Mouse (Mus musculus) limb, embryonic 12.5 days (tissue): ENCODE data around the gene Wtip. TPM values are rescaled to one million over a fixed set of nuclear protein-coding genes. Genes with fewer than 3 reads are reported as not detected.
"Not testable (repeated sequence)": the region's sequence is repeated elsewhere in the genome, so short reads cannot be mapped to it uniquely, and the experiment has no call there.

Experiments used
- ATAC-seq: fragments of 200-750 bp; cut with Nextera tagmentation; 2 replicates; pipeline ENCODE4 v1.8.0; 2017; ENCODE audit warnings: low read depth, moderate TSS enrichment; ENCODE audit not compliant: insufficient number of reproducible peaks, insufficient read depth, low FRiP score, low TSS enrichment
- H3K27ac ChIP-seq: fragments of 300-500 bp; sonication (generic); 2 replicates; pipeline ENCODE4 v1.5.1; 2016; ENCODE audit warnings: mild to moderate bottlenecking, moderate library complexity
- H3K27me3 ChIP-seq: fragments of 300-500 bp; sonication (generic); 2 replicates; pipeline ENCODE4 v1.6.1; 2016; ENCODE audit warnings: mild to moderate bottlenecking, moderate library complexity
- H3K36me3 ChIP-seq: fragments of 300-500 bp; sonication (generic); 2 replicates; pipeline ENCODE4 v1.6.1; 2016; ENCODE audit warnings: mild to moderate bottlenecking, moderate library complexity
- H3K4me1 ChIP-seq: fragments of 300-500 bp; sonication (generic); replicated peaks from 2 replicates; pipeline ENCODE4 v1.6.1; 2016
- H3K4me2 ChIP-seq: fragments of 300-500 bp; sonication (generic); 2 replicates; pipeline ENCODE4 v1.6.1; 2016; ENCODE audit warnings: mild to moderate bottlenecking, moderate library complexity
- H3K4me3 ChIP-seq: fragments of 300-500 bp; sonication (generic); replicated peaks from 2 replicates; pipeline ENCODE4 v1.5.1; 2016; ENCODE audit warnings: mild to moderate bottlenecking
- H3K9ac ChIP-seq: fragments of 300-500 bp; sonication (generic); replicated peaks from 2 replicates; pipeline ENCODE4 v1.6.1; 2016; ENCODE audit warnings: mild to moderate bottlenecking, moderate library complexity
- H3K9me3 ChIP-seq: fragments of 300-500 bp; sonication (generic); 2 replicates; pipeline ENCODE4 v1.6.1; 2016; ENCODE audit warnings: mild to moderate bottlenecking, moderate library complexity
- WGBS: fragments of 180-500 bp; shearing (Covaris S2); methylation state at CpG from one replicate; pipeline ENCODE4 v1.1.7; 2016; 5-methylcytosine and 5-hydroxymethylcytosine counted together
- polyA plus RNA-seq: library from polyadenylated mRNA; unstranded; fragments of >200 nt; fragmentation: Nextera tagmentation; extraction: Ambion mirVana; gene quantifications from 2 replicates; pipeline ENCODE4 v1.2.1, GENCODE M21; 2016

Gene Wtip
- 8.4 and 8.8 TPM in 2 replicates for polyA plus RNA-seq

- H3K27me3 ChIP-seq = no peaks in the 10 kb centered on the region
- H3K4me2 ChIP-seq = peak within 1 kb of the TSS; percentile 67
- WGBS = 2% methylated on average over 50 of the region's 65 CpGs
- peak within 1 kb of the TSS; percentile 94 for H3K9ac ChIP-seq
- peak; percentile 87 for ATAC-seq
- peaks cover 12% of the 10 kb centered on the region; the same call in 1 of the 2 replicates for H3K36me3 ChIP-seq
- H3K4me3 ChIP-seq = peak within 1 kb of the TSS; percentile 91
- peak within 1 kb of the TSS; percentile 89 for H3K27ac ChIP-seq
- no peaks in the 10 kb centered on the region for H3K9me3 ChIP-seq
- H3K4me1 ChIP-seq = peaks cover 27% of the 10 kb centered on the region
Observed at GRCm38 (mm10) chr7:34133117-34133762, at the start of gene Wtip. Wtip (minus strand) TSS chr7:34133268.

- 82% methylated on average over 6 of the region's 6 CpGs for whole genome bisulfite sequencing
- not testable (repeated sequence) for H3K36me3 ChIP-seq
Observed at GRCm38 (mm10) chr7:34176241-34176640, 43.2 kb upstream of the Wtip start.

GRCm38 (mm10) chr7:34172251-34172650, 39.2 kb upstream of the Wtip start:
- H3K4me3 ChIP-seq = no peak overlapping the region

More at GRCm38 (mm10) chr7:34176241-34176640, 43.2 kb upstream of the Wtip start:
- H3K4me1 ChIP-seq, H3K9me3 ChIP-seq, H3K4me2 ChIP-seq, ATAC-seq, H3K27me3 ChIP-seq, H3K27ac ChIP-seq, H3K4me3 ChIP-seq, H3K9ac ChIP-seq: not testable (repeated sequence)

GRCm38 (mm10) chr7:34169454-34169853, 36.4 kb upstream of the Wtip start, which contains the start of gene Uba2:
Uba2 (minus strand) TSS chr7:34169599.
- Histone ChIP-seq H3K9ac (peak within 1 kb of the TSS; percentile 96), H3K27ac (peak within 1 kb of the TSS; percentile 94), H3K4me1 (peaks cover 9% of the 10 kb centered on the region), H3K4me3 (peak within 1 kb of the TSS; percentile 90), H3K9me3 (no peaks in the 10 kb centered on the region), H3K36me3 (peaks cover 10% of the 10 kb centered on the region), H3K27me3 (no peaks in the 10 kb centered on the region), H3K4me2 (peak within 1 kb of the TSS; percentile 77)
- ATAC-seq = no peak
- 77% methylated on average over 3 of the region's 3 CpGs for WGBS

More at GRCm38 (mm10) chr7:34172251-34172650, 39.2 kb upstream of the Wtip start:
- no peak for ATAC-seq
- 73% methylated on average over 1 of the region's 1 CpGs for WGBS
- Histone ChIP-seq H3K4me1 (peaks cover 4% of the 10 kb centered on the region), H3K36me3 (no peaks in the 10 kb centered on the region), H3K27me3 (no peaks in the 10 kb centered on the region), H3K9me3 (no peaks in the 10 kb centered on the region), H3K9ac (no peak overlapping the region), H3K4me2 (no peak overlapping the region), H3K27ac (no peak overlapping the region)

GRCm38 (mm10) chr7:34168470-34169251, 35.6 kb upstream of the Wtip start:
- 9% methylated on average over 30 of the region's 30 CpGs for WGBS

GRCm38 (mm10) chr7:34167766-34168469, 34.9 kb upstream of the Wtip start:
- Histone ChIP-seq H3K4me2 (peak overlapping the region; percentile 77), H3K4me3 (peak overlapping the region; percentile 90), H3K27ac (peak overlapping the region; percentile 94), H3K9me3 (no peaks in the 10 kb centered on the region), H3K27me3 (no peaks in the 10 kb centered on the region), H3K4me1 (peaks cover 9% of the 10 kb centered on the region), H3K9ac (peak overlapping the region; percentile 96), H3K36me3 (peaks cover 23% of the 10 kb centered on the region)
- WGBS = under 1% methylated on average over 54 of the region's 54 CpGs
- ATAC-seq = peak; percentile 6; the same call in 1 of the 2 replicates

More at GRCm38 (mm10) chr7:34168470-34169251, 35.6 kb upstream of the Wtip start:
- H3K4me3 ChIP-seq = peak overlapping the region; percentile 90
- H3K9me3 ChIP-seq = no peaks in the 10 kb centered on the region
- H3K9ac ChIP-seq = peak overlapping the region; percentile 96
- H3K27me3 ChIP-seq = no peaks in the 10 kb centered on the region
- H3K36me3 ChIP-seq = peaks cover 16% of the 10 kb centered on the region
- H3K27ac ChIP-seq = peak overlapping the region; percentile 94
- H3K4me2 ChIP-seq = peak overlapping the region; percentile 77
- peaks cover 9% of the 10 kb centered on the region for H3K4me1 ChIP-seq
- peak; percentile 88 for ATAC-seq

GRCm38 (mm10) chr7:34166850-34167249, 33.8 kb upstream of the Wtip start:
- no peak for ATAC-seq
- H3K4me2 ChIP-seq = peak overlapping the region; percentile 40
- H3K4me1 ChIP-seq = peaks cover 9% of the 10 kb centered on the region
- H3K27ac ChIP-seq = no peak overlapping the region
- no peak overlapping the region for H3K9ac ChIP-seq
- WGBS = 52% methylated on average over 4 of the region's 4 CpGs
- H3K36me3 ChIP-seq = peaks cover 34% of the 10 kb centered on the region
- H3K9me3 ChIP-seq = no peaks in the 10 kb centered on the region
- H3K4me3 ChIP-seq = 0 out of 2 replicates have a peak overlapping the region, but pooled peaks have one; percentile 11
- no peaks in the 10 kb centered on the region for H3K27me3 ChIP-seq

GRCm38 (mm10) chr7:34165999-34166398, 32.9 kb upstream of the Wtip start:
- H3K27me3 ChIP-seq = no peaks in the 10 kb centered on the region
- H3K4me3 ChIP-seq = no peak overlapping the region
- H3K36me3 ChIP-seq = peaks cover 42% of the 10 kb centered on the region
- no peak overlapping the region for H3K4me2 ChIP-seq
- peaks cover 9% of the 10 kb centered on the region for H3K4me1 ChIP-seq
- H3K9me3 ChIP-seq = no peaks in the 10 kb centered on the region
- no peak overlapping the region for H3K9ac ChIP-seq
- ATAC-seq = no peak
- no peak overlapping the region for H3K27ac ChIP-seq
- 81% methylated on average over 3 of the region's 3 CpGs for WGBS

GRCm38 (mm10) chr7:34164671-34165070, 31.6 kb upstream of the Wtip start:
- 95% methylated on average over 7 of the region's 7 CpGs for WGBS
- Histone ChIP-seq H3K27ac (no peak overlapping the region), H3K9me3 (no peaks in the 10 kb centered on the region), H3K36me3 (peaks cover 54% of the 10 kb centered on the region), H3K4me1 (peaks cover 9% of the 10 kb centered on the region), H3K27me3 (no peaks in the 10 kb centered on the region), H3K4me3 (no peak overlapping the region), H3K4me2 (no peak overlapping the region), H3K9ac (no peak overlapping the region)
- no peak for ATAC-seq

GRCm38 (mm10) chr7:34159167-34159566, 26.1 kb upstream of the Wtip start:
- Histone ChIP-seq H3K4me2 (no peak overlapping the region), H3K27me3 (no peaks in the 10 kb centered on the region), H3K36me3 (peaks cover 96% of the 10 kb centered on the region), H3K4me1 (no peaks in the 10 kb centered on the region), H3K27ac (no peak overlapping the region), H3K4me3 (no peak overlapping the region), H3K9ac (no peak overlapping the region), H3K9me3 (no peaks in the 10 kb centered on the region)
- WGBS = 90% methylated on average over 3 of the region's 3 CpGs
- no peak for ATAC-seq

- Histone ChIP-seq H3K36me3 (peaks cover 98% of the 10 kb centered on the region), H3K27me3 (no peaks in the 10 kb centered on the region), H3K4me3 (no peak overlapping the region), H3K9ac (no peak overlapping the region), H3K9me3 (no peaks in the 10 kb centered on the region), H3K4me2 (no peak overlapping the region), H3K4me1 (no peaks in the 10 kb centered on the region), H3K27ac (no peak overlapping the region)
- ATAC-seq = no peak
- 94% methylated on average over 3 of the region's 3 CpGs for WGBS
Observed at GRCm38 (mm10) chr7:34157994-34158393, 24.9 kb upstream of the Wtip start.
